Mouse (Mus musculus) right cerebral cortex, postnatal 36 days (tissue): ENCODE data around the gene Prl5a1.

Experiments
- DNase-seq, 2 experiments: peaks; one replicate each; pipeline ENCODE4 v3.0.0; 2022; ENCODE audit warnings: low spot score in 2 of 2, mixed read lengths in 1 of 2

Prl5a1 gene

DNA sequence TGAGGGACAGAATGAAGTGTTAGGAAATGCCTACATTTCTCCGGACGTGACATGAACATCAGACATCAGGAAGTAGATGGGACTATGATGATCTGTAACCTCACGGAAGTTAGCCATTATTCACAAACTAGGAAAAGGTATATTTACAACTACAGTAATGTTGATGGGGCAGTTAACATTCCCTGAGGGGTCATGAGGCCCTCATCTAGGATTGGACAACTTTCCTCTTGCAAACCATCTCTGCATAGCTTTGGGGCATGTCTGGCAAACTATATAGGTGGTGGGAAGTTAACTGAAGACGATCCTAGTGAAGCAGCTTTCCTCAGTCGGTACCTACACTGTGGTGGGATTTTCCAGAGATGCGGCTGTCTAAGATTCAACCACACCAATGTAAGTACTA, at the start of gene Prl5a1:
Prl5a1 (plus strand) TSS at position 301 of the 400 bp plus-strand sequence.
- no peak for DNase-seq

DNA sequence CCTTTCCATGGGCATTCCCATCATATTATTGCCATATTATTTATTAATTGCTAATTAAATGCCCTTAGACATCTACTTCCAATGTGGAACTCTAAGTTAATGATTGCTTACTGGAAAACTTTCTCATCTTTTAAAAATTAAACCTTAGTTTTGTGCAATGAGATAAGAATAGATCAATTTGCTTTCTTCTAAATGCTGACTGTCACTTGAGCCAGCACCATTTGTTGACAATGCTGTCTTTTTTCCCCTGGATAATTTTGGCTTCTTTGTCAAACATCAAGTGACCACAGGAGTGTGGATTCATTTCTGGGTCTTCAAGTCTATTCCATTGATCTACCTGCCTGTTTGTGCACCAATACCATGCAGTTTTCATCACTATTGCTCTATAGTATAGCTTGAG, 46.1 kb upstream of the Prl5a1 start:
- DNase-seq = no peak

DNA sequence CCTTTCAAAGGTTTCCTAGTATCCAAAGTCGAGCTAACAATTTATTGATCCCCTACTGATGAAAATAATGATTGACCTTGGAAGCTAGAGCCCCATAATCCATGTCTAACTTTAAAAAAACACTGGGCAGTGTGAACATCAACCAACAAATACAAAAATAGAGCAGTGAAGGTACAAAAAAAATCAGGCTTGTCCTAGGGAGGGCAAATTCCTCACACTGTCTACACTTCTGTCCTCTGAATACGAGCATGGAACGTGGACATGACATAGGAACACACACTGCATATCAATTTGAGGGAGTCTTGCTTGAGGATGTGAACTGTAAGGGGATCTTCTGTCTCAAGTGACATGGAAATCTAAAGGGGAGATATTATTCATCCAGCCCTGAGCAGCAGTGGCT, 33.7 kb upstream of the Prl5a1 start:
- no peak for DNase-seq

DNA sequence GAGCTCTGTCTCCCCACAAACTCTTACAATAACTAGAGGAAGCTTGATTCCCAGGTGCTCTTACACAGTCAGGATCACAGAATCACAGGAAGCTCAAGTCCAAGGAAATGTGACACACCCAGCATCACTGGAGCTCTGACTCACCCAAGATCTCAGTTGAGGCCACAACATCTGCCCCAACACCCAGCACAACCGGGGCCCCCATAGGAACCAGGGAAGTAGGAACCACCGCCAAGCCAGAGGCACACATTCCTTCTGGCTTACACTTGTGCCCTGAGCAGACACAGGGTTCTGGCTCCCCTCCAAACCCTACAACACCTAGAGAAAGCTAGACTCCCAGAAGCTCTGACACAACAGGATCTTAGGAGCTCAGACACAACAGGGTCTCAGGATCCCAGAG, 9.5 kb upstream of the Prl5a1 start:
- no peak for DNase-seq

DNA sequence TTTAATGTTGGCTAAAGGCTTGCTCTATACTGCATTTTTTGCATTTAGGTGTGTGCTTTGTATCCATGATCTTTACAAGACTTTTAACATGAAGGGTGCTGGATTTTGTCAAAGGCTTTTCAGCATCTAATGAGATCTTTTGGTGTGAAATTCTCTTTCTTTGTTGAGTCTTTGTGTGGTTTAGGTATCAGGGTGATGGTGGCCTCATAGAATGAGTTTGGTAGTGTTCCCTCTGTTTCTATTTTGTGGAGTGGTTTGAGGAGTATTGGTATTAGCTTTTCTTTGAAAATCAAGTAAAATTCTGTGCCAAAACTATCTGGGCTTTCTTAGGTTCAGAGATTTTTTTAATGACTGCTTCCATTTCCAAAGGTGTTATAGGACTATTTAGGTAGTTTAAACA, 6.5 kb upstream of the Prl5a1 start:
- DNase-seq = no peak
